Mouse (Mus musculus): ENCODE results near the gene Exosc5.

DNA sequence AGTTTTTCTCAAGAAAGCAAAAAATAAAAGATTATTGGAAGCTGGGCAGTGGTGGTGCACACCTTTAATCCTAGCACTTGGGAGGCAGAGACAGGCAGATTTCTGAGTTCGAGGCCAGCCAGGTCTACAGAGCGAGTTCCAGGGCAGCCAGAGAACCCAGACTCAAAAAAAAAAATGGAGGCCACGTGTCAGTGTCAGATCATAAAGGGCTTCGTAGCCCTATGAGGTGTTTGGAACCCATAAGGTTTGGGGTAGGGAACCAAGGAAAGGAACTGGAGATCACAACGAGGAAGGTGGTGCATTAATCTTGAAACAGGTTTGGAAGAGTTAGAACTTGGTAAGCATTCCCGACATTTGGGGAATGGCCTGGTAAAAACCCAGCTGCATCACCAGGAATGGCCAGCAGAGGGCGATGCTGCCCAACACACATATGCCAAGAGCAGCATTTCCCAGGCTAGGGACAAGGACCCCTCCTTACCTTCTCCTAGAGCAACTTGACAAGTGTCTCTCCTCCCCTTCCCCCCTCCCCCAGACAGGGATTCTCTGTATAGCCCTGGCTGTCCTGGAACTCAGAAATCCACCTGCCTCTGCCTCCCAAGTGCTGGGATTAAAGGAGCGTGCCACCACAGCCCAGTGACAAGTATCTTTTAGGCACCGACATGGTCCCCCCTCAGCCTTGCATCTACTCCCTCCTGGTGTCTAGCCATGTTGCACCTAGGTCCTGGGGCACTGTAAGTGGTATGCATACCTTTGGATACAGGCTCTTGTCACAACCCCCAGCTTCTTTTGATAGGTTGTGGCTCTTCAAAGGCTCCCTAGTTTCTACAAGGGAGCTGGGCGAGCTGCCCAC lies 61.0 kb downstream of the Exosc5 start:
- TF ChIP-seq CTCF (IDR thresholded peaks at IDR 0.05) (no peak; the same call in none of the 2 replicates), POLR2A (IDR thresholded peaks at IDR 0.05; ENCODE audit: insufficient read depth, low read depth, low read length) (no peak)

All from heart, adult 2 months (tissue).